Mouse (Mus musculus): Measurements from ENCODE around the gene Ddb1.

- TF ChIP-seq CTCF (IDR thresholded peaks at IDR 0.05; ENCODE audit: low read depth) (no peak), EP300 (IDR thresholded peaks at IDR 0.05; ENCODE audit: low read depth) (no peak)
These were observed 15.8 kb upstream of the Ddb1 start for GRCm38 (mm10) chr19:10589127-10589857.
